Mouse (Mus musculus) stomach, adult 2 months (tissue): ENCODE results near the gene Oas1d. TPM values are rescaled to one million over a fixed set of nuclear protein-coding genes. Genes with fewer than 3 reads are reported as not detected.

Source experiments
- polyA plus RNA-seq: library from polyadenylated mRNA; depleted of rRNA; stranded (reverse); fragments of >200 nt; gene quantifications from 2 replicates; pipeline ENCODE4 v1.2.3, GENCODE M21; 2012; rRNA removed

Oas1d gene
- not detected in 2 replicates for polyA plus RNA-seq

GRCm38 (mm10) chr5:120914204-120914603, at the start of gene Oas1d:
Oas1d (plus strand) TSS chr5:120914536.

DNA sequence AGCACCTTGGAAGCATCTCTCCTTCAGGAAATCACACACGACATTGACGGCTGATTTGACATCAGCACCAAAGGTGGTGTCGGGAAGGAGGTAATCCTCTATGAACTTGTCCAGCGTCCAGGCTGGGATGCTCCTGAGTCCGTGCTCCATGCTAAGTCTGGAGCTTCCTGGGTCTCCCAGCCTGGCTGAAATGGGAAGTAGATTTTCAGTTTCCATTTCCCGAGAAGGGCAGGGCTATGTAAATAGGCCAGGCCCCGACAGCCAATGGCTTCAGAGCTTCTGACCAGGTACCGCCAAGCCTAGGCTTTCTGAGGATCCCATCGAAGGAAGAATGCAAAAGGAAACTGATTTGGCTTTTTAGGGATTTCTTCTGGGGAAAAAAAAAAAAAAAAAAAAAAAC, 26.9 kb upstream of the Oas1d start, which contains the start of gene Oas1g:
Gene Oas1g (minus strand): TSS at position 201 of the 400 bp plus-strand sequence.

DNA sequence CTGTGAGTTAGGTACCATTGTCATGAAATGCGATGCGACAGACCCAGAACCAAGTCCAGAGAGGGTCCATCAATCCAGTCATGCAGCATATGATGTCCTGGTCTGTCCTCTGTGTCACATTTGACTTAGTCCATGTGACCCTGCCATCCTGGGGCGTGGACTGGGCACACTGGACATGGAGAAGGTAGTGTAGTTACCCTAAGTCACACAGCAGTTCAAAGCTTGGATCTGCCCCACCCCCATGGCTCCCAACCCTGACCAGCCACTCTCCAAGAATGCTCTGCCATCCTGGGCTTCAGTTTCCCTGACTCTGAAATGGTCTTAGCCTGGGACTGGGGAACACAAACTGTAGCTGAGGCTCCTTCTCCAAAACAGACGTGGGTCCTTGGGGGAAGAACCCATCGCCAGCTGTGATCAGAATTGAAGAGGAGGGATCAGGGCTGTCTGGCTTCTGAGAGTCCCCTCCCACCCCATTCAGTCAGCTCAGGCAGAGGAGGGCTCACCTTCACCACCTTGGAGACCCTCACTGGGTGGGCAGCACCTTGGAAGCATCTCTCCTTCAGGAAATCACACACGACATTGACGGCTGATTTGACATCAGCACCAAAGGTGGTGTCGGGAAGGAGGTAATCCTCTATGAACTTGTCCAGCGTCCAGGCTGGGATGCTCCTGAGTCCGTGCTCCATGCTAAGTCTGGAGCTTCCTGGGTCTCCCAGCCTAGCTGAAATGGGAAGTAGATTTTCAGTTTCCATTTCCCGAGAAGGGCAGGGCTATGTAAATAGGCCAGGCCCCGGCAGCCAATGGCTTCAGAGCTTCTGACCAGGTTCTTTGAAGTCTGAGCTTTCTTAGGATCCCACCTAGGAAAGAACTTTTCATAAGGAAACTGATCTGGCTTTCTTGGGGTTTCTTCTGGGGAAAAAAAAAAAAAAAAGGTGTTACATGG, 7.3 kb upstream of the Oas1d start, which contains the start of gene Oas1a:
Gene Oas1a (minus strand): TSS at position 731 of the 943 bp plus-strand sequence.

Other genes starting within 250 kb of the Oas1d start
- gene Dtx1, start 202.6 kb upstream of the Oas1d start, polyA plus RNA-seq, result 3.1 and 5.5 TPM in 2 replicates
- gene Oas2, start 164.7 kb upstream of the Oas1d start, polyA plus RNA-seq, result 4.3 and 7.3 TPM in 2 replicates
- gene Oas3, start 136.9 kb upstream of the Oas1d start, polyA plus RNA-seq, result 2.0 and 2.5 TPM in 2 replicates
- 0.11 TPM in 1 of 2 replicates, not detected in the other for gene Oas1e, start 119.0 kb upstream of the Oas1d start, polyA plus RNA-seq
- 1.1 and 1.9 TPM in 2 replicates for gene Oas1c, start 102.0 kb upstream of the Oas1d start, polyA plus RNA-seq
- gene Oas1f, start 67.2 kb upstream of the Oas1d start, polyA plus RNA-seq, result not detected in 2 replicates
- not detected in 2 replicates for gene Oas1h, start 53.1 kb upstream of the Oas1d start, polyA plus RNA-seq
- 8.6 and 10.4 TPM in 2 replicates for gene Oas1g, start 26.9 kb upstream of the Oas1d start, polyA plus RNA-seq
- gene Oas1a, start 7.0 kb upstream of the Oas1d start, polyA plus RNA-seq, result 14.3 and 16.5 TPM in 2 replicates
- gene Rph3a, start 95.6 kb downstream of the Oas1d start, polyA plus RNA-seq, result 0.03 TPM in 2 replicates